Mouse (Mus musculus): Measurements from ENCODE around the gene Notch1. TPM values are rescaled to one million over a fixed set of nuclear protein-coding genes. Genes with fewer than 3 reads are reported as not detected.

Notch1 gene
- polyA plus RNA-seq, 1 experiment from 2014 or later = 24.3 TPM

DNA sequence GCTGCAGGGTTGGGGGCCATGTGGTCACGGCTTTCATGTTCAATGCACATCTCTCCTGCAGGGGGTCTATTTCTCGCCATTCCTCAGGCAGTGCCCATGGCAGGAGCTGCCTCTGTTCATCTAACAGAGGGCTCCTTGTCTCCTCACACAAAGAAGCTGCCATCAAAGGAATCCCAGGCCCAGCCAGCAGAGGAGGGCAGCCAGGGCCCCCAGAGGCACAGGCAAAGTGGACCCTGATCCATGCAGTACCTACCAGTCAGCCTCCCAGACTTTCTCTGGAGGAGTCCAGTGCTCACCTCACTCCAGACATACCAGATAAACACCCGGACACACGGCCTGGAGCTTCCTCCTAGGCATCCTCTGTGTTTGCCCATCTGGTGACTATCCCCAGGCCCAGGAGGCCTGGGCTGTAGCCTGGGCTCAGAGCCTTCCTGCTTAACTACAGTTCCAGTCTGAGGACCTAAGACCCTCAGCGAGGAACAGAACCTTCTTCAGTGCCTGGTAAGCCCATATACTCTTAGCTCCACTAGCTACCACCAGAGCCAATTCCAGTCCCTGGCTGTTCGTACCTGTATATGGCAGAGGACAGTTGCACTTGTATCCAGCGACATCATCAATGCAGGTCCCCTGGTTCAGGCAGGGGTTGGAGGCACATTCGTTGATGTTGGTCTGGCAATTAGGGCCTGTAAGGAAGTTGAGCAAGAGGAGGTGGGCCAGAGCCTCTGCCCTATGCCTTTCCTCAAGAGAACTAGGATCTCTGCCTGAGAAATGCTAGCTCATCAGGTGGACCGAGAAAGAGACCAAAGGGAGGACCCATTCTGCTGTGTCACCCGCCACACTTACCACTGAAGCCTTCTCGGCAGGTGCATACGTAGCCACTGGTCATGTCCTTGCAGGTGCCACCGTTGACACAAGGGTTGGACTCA lies 40.7 kb downstream of the Notch1 start:
- no peaks in the 10 kb centered on the region for H3K9me3 ChIP-seq (ENCODE audit: control insufficient read depth, low read length)
- 0 out of 2 replicates have a peak, but pooled peaks have one; percentile 6 for ATAC-seq (replicated peaks; ENCODE audit: low FRiP score, low TSS enrichment, low read depth)
- H3K4me3 ChIP-seq (ENCODE audit: low read depth, low read length) = no peak overlapping the region
- no peak for DNase-seq (ENCODE audit: low spot score)
- no peak overlapping the region for H3K9ac ChIP-seq (ENCODE audit: low read length)
- no peaks in the 10 kb centered on the region for H3K27me3 ChIP-seq (replicated peaks; ENCODE audit: control insufficient read depth, insufficient read depth, low read length)
- 76% methylated on average over 13 of the region's 13 CpGs for WGBS
- peak overlapping the region; percentile 55 for H3K27ac ChIP-seq (ENCODE audit: low read depth)
- no peaks in the 10 kb centered on the region; the same call in 1 of the 2 replicates for H3K4me1 ChIP-seq (replicated peaks; ENCODE audit: control insufficient read depth, insufficient read depth, low read length)
- no peak overlapping the region for H3K4me2 ChIP-seq (ENCODE audit: low read length)
- H3K36me3 ChIP-seq (ENCODE audit: control insufficient read depth, insufficient read depth, low read length) = peaks cover 98% of the 10 kb centered on the region

GRCm38 (mm10) chr2:26474789-26475504 lies 41.5 kb downstream of the Notch1 start:
- H3K27me3 ChIP-seq (replicated peaks; ENCODE audit: control insufficient read depth, insufficient read depth, low read length) = no peaks in the 10 kb centered on the region
- peak overlapping the region; percentile 55; the same call in 1 of the 2 replicates for H3K27ac ChIP-seq (ENCODE audit: low read depth)
- DNase-seq (ENCODE audit: low spot score) = no peak
- H3K9ac ChIP-seq (ENCODE audit: low read length) = no peak overlapping the region
- H3K4me1 ChIP-seq (replicated peaks; ENCODE audit: control insufficient read depth, insufficient read depth, low read length) = no peaks in the 10 kb centered on the region; the same call in 1 of the 2 replicates
- 0 out of 2 replicates have a peak, but pooled peaks have one; percentile 18 for ATAC-seq (replicated peaks; ENCODE audit: low FRiP score, low TSS enrichment, low read depth)
- H3K36me3 ChIP-seq (ENCODE audit: control insufficient read depth, insufficient read depth, low read length) = peaks cover 98% of the 10 kb centered on the region
- H3K4me2 ChIP-seq (ENCODE audit: low read length) = no peak overlapping the region
- WGBS = 36% methylated on average over 9 of the region's 9 CpGs
- H3K9me3 ChIP-seq (ENCODE audit: control insufficient read depth, low read length) = no peaks in the 10 kb centered on the region
- no peak overlapping the region for H3K4me3 ChIP-seq (ENCODE audit: low read depth, low read length)

- Histone ChIP-seq H3K27me3 (replicated peaks; ENCODE audit: control insufficient read depth, insufficient read depth, low read length) (no peaks in the 10 kb centered on the region), H3K9ac (ENCODE audit: low read length) (no peak overlapping the region), H3K4me2 (ENCODE audit: low read length) (no peak overlapping the region), H3K36me3 (ENCODE audit: control insufficient read depth, insufficient read depth, low read length) (peaks cover 98% of the 10 kb centered on the region), H3K9me3 (ENCODE audit: control insufficient read depth, low read length) (no peaks in the 10 kb centered on the region), H3K27ac (ENCODE audit: low read depth) (no peak overlapping the region), H3K4me3 (ENCODE audit: low read depth, low read length) (no peak overlapping the region), H3K4me1 (replicated peaks; ENCODE audit: control insufficient read depth, insufficient read depth, low read length) (no peaks in the 10 kb centered on the region; the same call in 1 of the 2 replicates)
- 90% methylated on average over 11 of the region's 11 CpGs for WGBS
- ATAC-seq (replicated peaks; ENCODE audit: low FRiP score, low TSS enrichment, low read depth) = no peak
- no peak for DNase-seq (ENCODE audit: low spot score)
Measured at GRCm38 (mm10) chr2:26472312-26473090, 44.0 kb downstream of the Notch1 start.

GRCm38 (mm10) chr2:26471652-26472285 lies 44.7 kb downstream of the Notch1 start:
- Histone ChIP-seq H3K4me2 (ENCODE audit: low read length) (no peak overlapping the region), H3K4me1 (replicated peaks; ENCODE audit: control insufficient read depth, insufficient read depth, low read length) (no peaks in the 10 kb centered on the region; the same call in 1 of the 2 replicates), H3K9ac (ENCODE audit: low read length) (no peak overlapping the region), H3K4me3 (ENCODE audit: low read depth, low read length) (no peak overlapping the region), H3K27ac (ENCODE audit: low read depth) (no peak overlapping the region), H3K9me3 (ENCODE audit: control insufficient read depth, low read length) (no peaks in the 10 kb centered on the region), H3K36me3 (ENCODE audit: control insufficient read depth, insufficient read depth, low read length) (peaks cover 98% of the 10 kb centered on the region), H3K27me3 (replicated peaks; ENCODE audit: control insufficient read depth, insufficient read depth, low read length) (no peaks in the 10 kb centered on the region)
- WGBS = 88% methylated on average over 6 of the region's 6 CpGs
- DNase-seq (ENCODE audit: low spot score) = no peak
- no peak for ATAC-seq (replicated peaks; ENCODE audit: low FRiP score, low TSS enrichment, low read depth)

DNA sequence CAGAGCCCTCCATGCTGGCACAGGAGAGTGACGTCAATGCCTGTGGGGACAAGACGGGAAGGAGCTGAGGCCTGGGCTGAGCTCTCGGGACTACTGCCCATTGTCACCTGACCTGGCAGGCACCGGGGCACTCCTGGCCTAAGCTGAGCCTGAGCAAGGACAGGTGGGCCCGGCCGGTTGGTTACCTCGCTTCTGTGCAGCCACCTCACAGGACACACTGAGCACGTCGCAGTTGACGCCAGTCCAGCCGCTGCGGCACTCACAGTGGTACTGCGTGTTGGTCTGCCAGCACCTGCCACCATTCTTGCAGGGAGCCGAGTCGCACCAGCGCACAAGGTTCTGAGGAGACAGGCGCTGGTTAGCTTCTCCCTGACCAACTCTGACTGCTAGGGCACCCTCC lies 45.5 kb downstream of the Notch1 start:
- H3K4me2 ChIP-seq (ENCODE audit: low read length) = no peak overlapping the region
- WGBS = 96% methylated on average over 17 of the region's 17 CpGs
- H3K9ac ChIP-seq (ENCODE audit: low read length) = no peak overlapping the region
- no peaks in the 10 kb centered on the region; the same call in 1 of the 2 replicates for H3K4me1 ChIP-seq (replicated peaks; ENCODE audit: control insufficient read depth, insufficient read depth, low read length)
- peaks cover 98% of the 10 kb centered on the region for H3K36me3 ChIP-seq (ENCODE audit: control insufficient read depth, insufficient read depth, low read length)
- no peaks in the 10 kb centered on the region for H3K9me3 ChIP-seq (ENCODE audit: control insufficient read depth, low read length)
- no peak overlapping the region for H3K4me3 ChIP-seq (ENCODE audit: low read depth, low read length)
- no peak for ATAC-seq (replicated peaks; ENCODE audit: low FRiP score, low TSS enrichment, low read depth)
- DNase-seq (ENCODE audit: low spot score) = no peak
- H3K27ac ChIP-seq (ENCODE audit: low read depth) = no peak overlapping the region
- no peaks in the 10 kb centered on the region for H3K27me3 ChIP-seq (replicated peaks; ENCODE audit: control insufficient read depth, insufficient read depth, low read length)

GRCm38 (mm10) chr2:26468376-26468775 lies 48.1 kb downstream of the Notch1 start:
- no peak for ATAC-seq (replicated peaks; ENCODE audit: low FRiP score, low TSS enrichment, low read depth)
- DNase-seq (ENCODE audit: low spot score) = no peak
- no peaks in the 10 kb centered on the region for H3K27me3 ChIP-seq (replicated peaks; ENCODE audit: control insufficient read depth, insufficient read depth, low read length)
- no peak overlapping the region for H3K27ac ChIP-seq (ENCODE audit: low read depth)
- 93% methylated on average over 15 of the region's 15 CpGs for WGBS
- H3K4me2 ChIP-seq (ENCODE audit: low read length) = no peak overlapping the region
- H3K36me3 ChIP-seq (ENCODE audit: control insufficient read depth, insufficient read depth, low read length) = peaks cover 98% of the 10 kb centered on the region
- no peak overlapping the region for H3K9ac ChIP-seq (ENCODE audit: low read length)
- H3K4me1 ChIP-seq (replicated peaks; ENCODE audit: control insufficient read depth, insufficient read depth, low read length) = no peaks in the 10 kb centered on the region
- no peaks in the 10 kb centered on the region for H3K9me3 ChIP-seq (ENCODE audit: control insufficient read depth, low read length)
- H3K4me3 ChIP-seq (ENCODE audit: low read depth, low read length) = no peak overlapping the region

GRCm38 (mm10) chr2:26463412-26463811 lies 53.1 kb downstream of the Notch1 start:
- no peaks in the 10 kb centered on the region for H3K27me3 ChIP-seq (replicated peaks; ENCODE audit: control insufficient read depth, insufficient read depth, low read length)
- 97% methylated on average over 6 of the region's 6 CpGs for WGBS
- H3K4me3 ChIP-seq (ENCODE audit: low read depth, low read length) = no peak overlapping the region
- DNase-seq (ENCODE audit: low spot score) (no peak), ATAC-seq (replicated peaks; ENCODE audit: low FRiP score, low TSS enrichment, low read depth) (no peak)
- peaks cover 16% of the 10 kb centered on the region for H3K4me1 ChIP-seq (replicated peaks; ENCODE audit: control insufficient read depth, insufficient read depth, low read length)
- H3K9me3 ChIP-seq (ENCODE audit: control insufficient read depth, low read length) = no peaks in the 10 kb centered on the region
- peaks cover 89% of the 10 kb centered on the region for H3K36me3 ChIP-seq (ENCODE audit: control insufficient read depth, insufficient read depth, low read length)
- no peak overlapping the region for H3K27ac ChIP-seq (ENCODE audit: low read depth)
- no peak overlapping the region for H3K4me2 ChIP-seq (ENCODE audit: low read length)
- H3K9ac ChIP-seq (ENCODE audit: low read length) = no peak overlapping the region

DNA sequence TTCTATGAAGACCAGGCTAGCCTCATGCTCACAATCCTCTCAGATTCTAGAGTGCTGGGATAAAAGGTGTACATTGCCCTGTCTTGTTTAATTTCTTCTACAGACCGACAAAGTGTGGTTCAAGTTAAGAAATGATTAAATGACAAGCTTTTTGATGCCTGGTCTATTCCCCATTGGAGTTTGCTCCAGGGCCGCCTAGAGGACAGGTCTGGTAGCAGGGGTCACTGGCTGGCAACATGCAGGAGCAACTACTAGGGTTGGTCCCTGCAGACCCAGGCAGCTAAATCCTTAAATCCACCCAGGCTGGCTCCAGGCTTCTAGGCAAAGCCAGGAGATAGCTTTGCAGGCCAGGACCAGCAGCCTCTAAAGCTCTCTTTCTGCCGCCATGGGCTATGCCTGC lies 53.5 kb downstream of the Notch1 start:
- Histone ChIP-seq H3K4me2 (ENCODE audit: low read length) (no peak overlapping the region), H3K36me3 (ENCODE audit: control insufficient read depth, insufficient read depth, low read length) (peaks cover 88% of the 10 kb centered on the region), H3K27ac (ENCODE audit: low read depth) (no peak overlapping the region), H3K9ac (ENCODE audit: low read length) (no peak overlapping the region), H3K4me1 (replicated peaks; ENCODE audit: control insufficient read depth, insufficient read depth, low read length) (peaks cover 18% of the 10 kb centered on the region), H3K27me3 (replicated peaks; ENCODE audit: control insufficient read depth, insufficient read depth, low read length) (no peaks in the 10 kb centered on the region), H3K9me3 (ENCODE audit: control insufficient read depth, low read length) (no peaks in the 10 kb centered on the region), H3K4me3 (ENCODE audit: low read depth, low read length) (no peak overlapping the region)
- ATAC-seq (replicated peaks; ENCODE audit: low FRiP score, low TSS enrichment, low read depth) (no peak), DNase-seq (ENCODE audit: low spot score) (no peak)
- 85% methylated on average over 3 of the region's 3 CpGs for WGBS

Data from intestine, embryonic 14.5 days (tissue).